Mouse (Mus musculus): ENCODE measurements around the gene Polh.

Gene Polh

GRCm38 (mm10) chr17:46202421-46203071 is at the start of gene Polh, which contains the start of gene Xpo5:
Gene Polh, minus strand, starts transcription at chr17:46202645.
Gene Xpo5, plus strand, starts transcription at chr17:46202782.
- DNase-seq (ENCODE audit: low read depth, low spot score) = peak; percentile 93

- DNase-seq (ENCODE audit: low read depth, low spot score) = no peak
These were observed 48.7 kb upstream of the Polh start for GRCm38 (mm10) chr17:46251174-46251573.

GRCm38 (mm10) chr17:46248189-46248522 is 45.7 kb upstream of the Polh start:
- DNase-seq (ENCODE audit: low read depth, low spot score) = no peak

- peak; percentile 74 for DNase-seq (ENCODE audit: low read depth, low spot score)
These were observed 45.2 kb upstream of the Polh start, which contains the start of the genes Polr1c and Yipf3 for GRCm38 (mm10) chr17:46247512-46248188. Gene Polr1c, minus strand, starts transcription at chr17:46248054. Gene Yipf3, plus strand, starts transcription at chr17:46248080.

GRCm38 (mm10) chr17:46244579-46244978 is 42.1 kb upstream of the Polh start:
- no peak for DNase-seq (ENCODE audit: low read depth, low spot score)

GRCm38 (mm10) chr17:46243624-46244023 is 41.2 kb upstream of the Polh start:
- DNase-seq (ENCODE audit: low read depth, low spot score) = no peak

GRCm38 (mm10) chr17:46242993-46243392 is 40.5 kb upstream of the Polh start:
- DNase-seq (ENCODE audit: low read depth, low spot score) = no peak

GRCm38 (mm10) chr17:46242274-46242673 is 39.8 kb upstream of the Polh start:
- no peak for DNase-seq (ENCODE audit: low read depth, low spot score)

GRCm38 (mm10) chr17:46241471-46241870 is 39.0 kb upstream of the Polh start:
- no peak for DNase-seq (ENCODE audit: low read depth, low spot score)

GRCm38 (mm10) chr17:46239516-46240114 is 37.2 kb upstream of the Polh start:
- DNase-seq (ENCODE audit: low read depth, low spot score) = no peak

GRCm38 (mm10) chr17:46237480-46237879 is 35.0 kb upstream of the Polh start:
- DNase-seq (ENCODE audit: low read depth, low spot score) = no peak

GRCm38 (mm10) chr17:46237079-46237478 is 34.6 kb upstream of the Polh start:
- no peak for DNase-seq (ENCODE audit: low read depth, low spot score)

- no peak for DNase-seq (ENCODE audit: low read depth, low spot score)
These were observed 33.6 kb upstream of the Polh start for GRCm38 (mm10) chr17:46236067-46236466.

GRCm38 (mm10) chr17:46227576-46227975 is 25.1 kb upstream of the Polh start:
- DNase-seq (ENCODE audit: low read depth, low spot score) = no peak

- no peak for DNase-seq (ENCODE audit: low read depth, low spot score)
These were observed 19.2 kb upstream of the Polh start for GRCm38 (mm10) chr17:46221601-46222000.

GRCm38 (mm10) chr17:46210550-46210949 is 8.1 kb upstream of the Polh start:
- no peak for DNase-seq (ENCODE audit: low read depth, low spot score)

GRCm38 (mm10) chr17:46206676-46207075 is 4.2 kb upstream of the Polh start:
- no peak for DNase-seq (ENCODE audit: low read depth, low spot score)

GRCm38 (mm10) chr17:46203078-46203477 is 633 bp upstream of the Polh start:
- DNase-seq (ENCODE audit: low read depth, low spot score) = peak; percentile 1

- DNase-seq (ENCODE audit: low read depth, low spot score) = no peak
These were observed 1.3 kb downstream of the Polh start for GRCm38 (mm10) chr17:46201151-46201550.

- DNase-seq (ENCODE audit: low read depth, low spot score) = no peak
These were observed 13.6 kb downstream of the Polh start for GRCm38 (mm10) chr17:46188829-46189228.

- no peak for DNase-seq (ENCODE audit: low read depth, low spot score)
These were observed 20.2 kb downstream of the Polh start for GRCm38 (mm10) chr17:46182273-46182672.

- no peak for DNase-seq (ENCODE audit: low read depth, low spot score)
These were observed 31.9 kb downstream of the Polh start for GRCm38 (mm10) chr17:46170538-46170937.

- DNase-seq (ENCODE audit: low read depth, low spot score) = no peak
These were observed 33.7 kb downstream of the Polh start for GRCm38 (mm10) chr17:46168768-46169167.

Data from WW6 (cell line).